Mouse (Mus musculus): ENCODE results near the gene Plcl1. TPM values are rescaled to one million over a fixed set of nuclear protein-coding genes. Genes with fewer than 3 reads are reported as not detected.

The Plcl1 gene
- total RNA-seq, 4 experiments from 2014 or later, result 3.0 to 4.7 (median 3.5) TPM

DNA sequence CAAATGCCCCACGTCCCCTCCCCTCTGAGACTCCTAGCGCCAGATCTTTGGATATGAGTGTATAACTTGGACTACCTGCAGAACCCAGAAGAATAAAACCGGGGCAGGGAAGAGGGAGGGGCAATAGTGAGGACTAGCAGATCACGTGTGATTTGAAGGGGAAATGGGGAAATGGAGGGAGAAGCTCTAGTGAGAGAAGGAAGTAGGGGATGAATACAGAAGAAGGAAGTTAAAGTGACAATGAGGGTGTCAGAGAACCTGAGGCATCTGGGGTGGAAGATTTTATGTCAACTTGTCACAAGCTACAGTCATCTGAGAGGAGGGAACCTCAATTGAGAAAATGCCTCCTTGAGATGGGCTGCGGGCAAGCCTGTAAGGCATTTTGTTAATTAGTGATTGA lies 119.4 kb downstream of the Plcl1 start:
- DNase-seq (ENCODE audit: low spot score), result no peak

DNA sequence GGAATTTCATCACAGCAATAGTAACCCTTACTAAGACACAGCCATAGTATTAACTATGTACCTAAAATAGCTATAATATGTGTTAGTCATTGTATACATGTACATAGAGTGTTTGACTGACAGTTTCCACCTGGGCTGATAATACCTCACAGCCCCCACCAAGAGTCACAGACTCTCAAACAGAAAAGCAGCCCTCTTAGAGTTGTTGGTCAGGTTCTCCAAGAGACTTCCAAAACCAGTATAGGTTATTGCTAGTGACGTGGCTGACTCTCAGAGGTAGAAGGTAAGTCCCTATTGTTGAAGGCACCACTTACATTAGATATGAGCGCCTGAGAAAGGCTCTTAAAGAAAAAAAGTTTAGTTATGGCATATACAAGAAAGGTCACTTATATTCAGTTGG lies 120.0 kb downstream of the Plcl1 start:
- no peak for DNase-seq (ENCODE audit: low spot score)

- peak; percentile 44 for DNase-seq (ENCODE audit: low spot score)
Observed at GRCm38 (mm10) chr1:55528547-55529304, 123.0 kb downstream of the Plcl1 start.

DNA sequence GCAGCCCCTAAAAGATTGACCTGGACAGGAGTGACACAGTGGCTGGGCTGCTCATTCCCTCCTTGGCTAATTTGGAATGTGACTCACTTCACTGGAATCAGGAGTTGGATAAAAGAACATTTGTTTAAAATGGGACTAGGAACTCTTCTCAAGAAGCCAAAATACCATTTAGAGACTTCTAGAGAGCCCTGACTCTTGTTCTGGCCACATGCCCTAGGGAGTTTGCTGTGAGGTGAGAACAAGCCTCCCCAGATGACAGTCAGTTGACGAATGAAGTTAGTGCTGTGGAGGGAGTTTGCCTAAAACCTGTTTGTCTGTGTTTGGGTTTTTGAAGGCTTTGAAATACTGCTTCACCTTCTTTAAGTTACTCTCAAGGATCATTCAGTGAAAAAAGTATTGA lies 128.1 kb downstream of the Plcl1 start:
- no peak for DNase-seq (ENCODE audit: low spot score)

DNA sequence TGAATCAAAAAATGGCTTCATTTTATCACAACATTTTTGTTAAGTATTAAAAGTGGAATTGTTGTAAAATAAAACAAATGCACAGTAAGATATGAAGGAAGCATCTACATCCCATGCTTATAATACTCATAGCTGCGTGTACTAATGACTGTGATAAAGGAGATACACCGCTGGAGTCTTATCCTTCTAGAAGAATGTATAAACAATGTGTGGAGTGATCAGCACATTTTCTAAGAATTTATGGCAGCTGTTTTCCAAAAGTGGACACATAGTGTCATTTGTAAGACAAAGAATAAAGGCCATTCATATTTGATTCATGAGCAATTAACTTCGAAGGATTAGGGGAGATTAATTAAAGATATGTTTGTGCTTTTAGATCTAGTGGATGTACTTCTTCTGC lies 148.7 kb downstream of the Plcl1 start:
- no peak for DNase-seq (ENCODE audit: low spot score)

DNA sequence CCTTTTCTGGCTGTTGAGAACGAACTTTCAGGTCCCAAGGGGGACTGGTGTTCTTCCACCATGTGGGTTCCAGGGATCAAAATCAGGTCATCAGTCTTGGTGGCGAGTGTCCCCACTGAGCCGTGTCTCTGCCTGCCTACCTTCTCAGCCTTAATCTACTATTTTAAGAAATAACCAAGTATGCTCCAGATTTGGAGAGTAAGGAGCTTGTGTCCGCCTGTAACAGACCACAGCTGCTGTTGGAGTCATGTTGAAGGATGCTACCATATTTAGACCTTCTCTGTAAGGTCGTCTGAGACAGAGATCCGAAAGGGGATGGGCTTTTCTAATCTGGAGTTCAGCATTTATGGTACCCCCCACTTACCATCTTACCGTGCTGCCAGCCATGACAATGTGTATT lies 152.2 kb downstream of the Plcl1 start:
- no peak for DNase-seq (ENCODE audit: low spot score)

DNA sequence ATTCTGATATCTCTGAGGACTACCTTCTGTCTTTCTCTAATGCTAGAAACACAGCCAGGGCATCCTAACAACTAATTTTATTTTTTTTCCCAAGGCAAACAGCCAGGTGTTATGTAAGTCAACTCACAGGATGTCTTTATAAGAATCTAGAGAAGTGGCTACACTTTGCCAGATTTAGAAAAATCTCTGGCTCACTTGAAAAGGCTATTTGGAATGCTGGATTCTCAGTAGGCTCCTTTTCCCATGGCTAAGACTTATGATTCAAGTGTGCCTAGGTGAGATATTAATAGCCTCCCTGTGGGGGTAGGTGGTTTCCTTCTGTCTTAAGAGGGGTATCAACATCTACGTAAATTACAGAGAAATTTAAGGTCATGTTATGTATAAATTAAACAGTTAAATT lies 152.7 kb downstream of the Plcl1 start:
- no peak for DNase-seq (ENCODE audit: low spot score)

DNA sequence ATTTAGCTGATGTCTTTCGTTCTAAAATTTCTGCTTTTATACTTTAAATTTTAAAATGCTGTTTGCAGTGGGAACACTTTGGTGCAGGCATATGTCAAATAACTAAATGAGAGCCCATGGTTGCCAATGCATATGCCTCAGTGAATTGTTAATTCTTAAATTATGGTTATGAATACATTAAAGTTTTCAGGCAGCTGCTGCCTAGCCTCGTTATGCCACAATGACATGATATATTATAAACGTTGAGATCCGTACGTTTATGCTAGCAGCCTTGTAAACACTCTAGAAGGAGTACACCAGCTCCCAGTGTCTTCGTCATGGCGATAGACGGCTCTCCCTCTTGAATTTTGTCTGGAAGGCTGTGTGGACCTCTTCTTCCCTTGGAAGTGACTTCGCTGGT lies 154.3 kb downstream of the Plcl1 start:
- no peak for DNase-seq (ENCODE audit: low spot score)

DNA sequence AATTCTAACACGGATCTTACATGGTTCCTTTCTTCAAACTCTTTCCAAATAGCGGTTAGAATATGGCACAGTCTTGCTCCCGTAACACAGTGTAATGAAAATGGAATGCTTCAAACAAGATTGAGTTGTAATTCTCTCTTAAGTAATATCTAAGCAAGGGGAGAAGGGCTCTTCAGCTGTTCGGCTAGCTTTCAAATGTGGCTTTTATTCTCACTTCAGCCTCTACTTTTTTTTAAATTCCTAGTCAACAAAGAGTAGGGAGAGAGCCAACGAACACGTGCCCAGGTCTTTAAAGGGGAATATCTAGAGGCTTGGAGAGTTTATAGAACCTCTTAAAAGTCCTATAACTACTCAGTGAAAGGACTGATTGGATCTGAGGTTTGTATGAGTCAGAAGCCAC lies 160.2 kb downstream of the Plcl1 start:
- DNase-seq (ENCODE audit: low spot score), result no peak

DNA sequence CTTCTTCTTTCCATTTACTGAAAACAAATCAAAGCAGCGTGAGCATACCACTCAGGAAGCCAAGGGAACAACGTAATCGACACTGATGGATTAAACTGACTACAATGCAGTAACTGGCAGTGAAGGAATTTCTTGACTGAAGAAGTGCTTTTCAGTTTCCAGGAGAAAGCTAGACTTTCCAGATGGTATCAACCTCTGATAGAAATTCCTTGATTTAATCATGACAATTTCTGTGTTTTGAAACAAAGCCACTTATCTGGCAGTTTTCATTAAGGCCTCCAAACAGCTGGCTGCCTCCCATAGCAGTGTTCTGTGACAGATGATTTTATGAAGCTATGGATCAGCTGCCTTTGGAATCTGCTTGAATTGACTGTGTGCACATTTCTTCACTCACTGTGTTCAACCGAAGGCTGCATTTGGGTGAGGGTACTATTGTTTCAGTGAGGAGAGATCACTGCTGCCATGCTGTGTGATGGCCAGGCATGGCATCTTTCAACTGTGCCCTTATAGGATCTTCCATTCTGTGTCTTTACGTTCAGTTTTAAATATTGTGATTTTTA lies 162.2 kb downstream of the Plcl1 start:
- no peak for DNase-seq (ENCODE audit: low spot score)

DNA sequence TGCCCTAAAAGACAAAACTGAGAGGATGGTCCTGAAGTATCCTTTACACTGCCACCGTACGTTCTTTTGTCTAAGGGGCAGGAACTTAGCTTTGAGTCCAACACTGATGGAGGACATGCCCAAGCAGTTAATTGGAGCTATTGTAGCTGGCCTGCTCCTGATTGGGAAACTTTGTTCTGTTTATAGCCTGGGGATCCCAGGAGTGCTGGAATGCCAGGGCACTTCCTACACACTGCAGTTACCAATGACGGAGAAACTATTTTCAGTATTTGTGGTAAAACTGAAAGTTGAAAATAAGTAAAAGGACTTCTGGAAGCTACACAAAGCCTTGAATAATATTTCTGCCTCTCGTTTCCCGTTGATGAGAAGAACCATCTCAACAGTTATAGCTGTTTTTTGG lies 164.5 kb downstream of the Plcl1 start:
- DNase-seq (ENCODE audit: low spot score), result no peak

DNA sequence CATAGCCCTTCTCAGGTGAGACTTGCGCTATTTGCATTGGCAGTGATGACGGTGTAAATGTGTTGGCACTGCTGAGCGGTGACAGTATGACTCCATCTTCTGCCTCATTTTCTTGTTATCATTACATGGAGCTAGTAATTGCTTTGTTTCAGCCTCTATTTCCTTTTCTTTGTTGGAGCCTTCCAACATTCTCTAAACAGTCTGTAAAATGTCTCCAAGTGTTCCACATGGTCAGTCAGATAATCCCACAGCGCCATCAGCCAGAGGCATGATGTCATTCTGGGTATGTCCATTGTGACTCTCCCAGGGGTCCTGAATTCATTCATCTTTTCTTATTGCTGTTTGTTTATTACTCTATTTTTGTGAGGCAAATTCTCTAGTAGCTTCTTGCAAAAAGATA lies 165.7 kb downstream of the Plcl1 start:
- DNase-seq (ENCODE audit: low spot score), result peak; percentile 22

DNA sequence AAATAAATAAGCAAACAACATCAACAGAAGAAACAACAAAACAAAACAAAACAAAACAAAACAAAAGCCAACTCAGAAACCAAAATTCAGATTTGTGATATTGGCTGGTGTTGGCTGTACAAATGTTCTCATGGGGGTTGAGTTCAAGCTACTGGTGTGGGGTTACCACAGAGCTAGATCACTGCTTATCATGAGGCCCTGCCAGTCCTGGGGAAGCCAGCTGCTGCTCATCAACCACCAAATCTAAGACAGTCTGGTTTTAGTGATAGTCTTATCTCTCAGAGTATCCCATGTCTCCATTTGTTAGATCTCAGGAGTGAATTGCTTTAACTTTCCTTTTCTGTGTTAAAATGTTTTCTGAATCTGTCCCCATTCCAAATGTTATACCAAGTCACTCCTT lies 166.5 kb downstream of the Plcl1 start:
- DNase-seq (ENCODE audit: low spot score), result peak; percentile 31

DNA sequence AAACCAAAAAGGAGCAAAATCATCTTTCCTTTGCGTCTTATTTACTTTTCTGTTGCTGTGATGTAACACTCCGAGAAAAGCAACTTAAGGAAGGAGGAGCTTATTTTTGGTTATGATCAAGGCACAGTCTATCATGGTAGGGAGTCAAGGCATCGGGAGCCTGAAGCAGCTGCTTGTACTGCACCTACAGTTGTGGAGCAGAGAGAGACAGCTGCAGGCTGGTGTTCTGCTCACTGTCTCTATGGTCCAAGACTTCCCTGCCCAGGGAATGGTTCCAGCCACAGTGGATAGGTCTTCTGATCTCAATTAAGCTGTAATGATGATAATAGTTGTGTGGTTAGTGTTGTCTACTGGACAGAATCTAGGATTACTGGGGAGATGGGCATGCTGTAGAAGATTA lies 166.9 kb downstream of the Plcl1 start:
- no peak for DNase-seq (ENCODE audit: low spot score)

GRCm38 (mm10) chr1:55575916-55576315 lies 170.2 kb downstream of the Plcl1 start:
- DNase-seq (ENCODE audit: low spot score), result peak; percentile 44

- DNase-seq (ENCODE audit: low spot score), result no peak
Observed at GRCm38 (mm10) chr1:55581752-55582151, 176.0 kb downstream of the Plcl1 start.

- DNase-seq (ENCODE audit: low spot score), result peak; percentile 37
Observed at GRCm38 (mm10) chr1:55585441-55585840, 179.7 kb downstream of the Plcl1 start.

GRCm38 (mm10) chr1:55588090-55588489 lies 182.4 kb downstream of the Plcl1 start:
- DNase-seq (ENCODE audit: low spot score), result no peak

DNA sequence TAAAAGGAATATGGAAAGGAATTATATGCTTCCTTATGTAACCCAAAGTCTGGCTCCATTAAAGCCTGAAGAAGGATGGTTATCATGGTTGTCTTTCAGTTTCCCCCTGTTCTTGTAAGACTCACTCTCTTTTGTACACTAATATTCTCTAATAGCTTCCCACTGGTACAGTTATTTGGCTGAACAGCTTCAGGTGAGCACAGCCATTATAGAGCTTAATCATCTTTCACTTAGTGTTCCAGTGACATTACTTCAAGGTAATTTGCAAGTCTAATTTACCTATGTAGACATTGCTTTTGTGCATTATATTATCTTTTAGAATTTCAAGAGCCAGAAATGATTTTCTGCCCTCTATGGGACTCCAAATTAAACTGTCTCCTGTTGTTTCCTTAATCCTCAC lies 184.3 kb downstream of the Plcl1 start:
- no peak for DNase-seq (ENCODE audit: low spot score)

DNA sequence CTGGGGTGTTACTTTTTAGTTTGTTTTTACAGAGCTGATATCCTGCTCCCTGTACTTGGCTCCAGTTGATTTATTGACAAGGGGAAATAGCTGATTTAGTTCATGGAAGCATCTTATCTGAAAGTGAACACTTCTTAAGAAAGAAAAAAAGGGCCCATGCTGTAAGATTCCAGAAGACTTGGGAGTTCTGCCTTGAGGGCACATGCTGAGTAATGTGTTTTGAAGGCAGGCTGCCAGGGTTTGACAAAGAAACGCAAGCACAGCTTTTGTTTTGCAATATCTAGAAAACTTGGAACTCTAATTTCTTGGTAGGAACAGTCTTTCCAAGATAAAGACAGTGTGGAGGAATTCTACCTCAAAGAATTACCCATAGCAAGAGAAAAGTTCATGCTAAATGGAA lies 194.8 kb downstream of the Plcl1 start:
- DNase-seq (ENCODE audit: low spot score), result peak; percentile 18

GRCm38 (mm10) chr1:55604593-55604992 lies 198.9 kb downstream of the Plcl1 start:
- no peak for DNase-seq (ENCODE audit: low spot score)

GRCm38 (mm10) chr1:55605450-55605849 lies 199.7 kb downstream of the Plcl1 start:
- DNase-seq (ENCODE audit: low spot score), result no peak

DNA sequence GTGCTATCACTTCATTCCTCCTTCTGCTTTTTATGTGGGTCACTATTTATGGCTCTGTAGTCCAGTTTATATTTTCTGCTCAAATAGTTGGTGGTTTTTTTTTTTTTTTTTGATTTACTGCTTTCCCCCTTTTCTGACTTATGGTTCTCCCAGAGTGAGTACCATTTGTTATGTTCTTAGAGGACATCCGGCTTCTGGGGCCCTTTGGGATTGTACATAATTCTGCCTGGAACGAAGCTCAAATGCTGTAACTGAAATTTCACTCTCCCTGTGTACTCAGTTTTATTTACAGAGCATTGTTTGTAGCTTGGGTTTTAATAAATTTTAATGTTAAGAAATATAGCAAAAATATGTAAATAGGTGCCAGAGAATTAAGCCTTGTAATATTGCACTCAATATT lies 200.2 kb downstream of the Plcl1 start:
- DNase-seq (ENCODE audit: low spot score), result peak; percentile 16

- DNase-seq (ENCODE audit: low spot score), result no peak
Observed at GRCm38 (mm10) chr1:55606405-55606804, 200.7 kb downstream of the Plcl1 start.

All from heart, adult 8-10 months (tissue).